Mouse (Mus musculus) small intestine, adult 2 months (tissue): ENCODE measurements around the gene Clcn1. TPM values are rescaled to one million over a fixed set of nuclear protein-coding genes. Genes with fewer than 3 reads are reported as not detected.

Experiments
- H3K27ac ChIP-seq: fragments of 200-500 bp; 2 replicates; pipeline ENCODE4 v1.5.1; 2012; ENCODE audit warnings: low read depth, low read length, control low read depth, inconsistent platforms; ENCODE audit not compliant: insufficient read depth
- H3K27me3 ChIP-seq: fragments of 200-500 bp; 2 replicates; pipeline ENCODE4 v1.6.1; 2012; ENCODE audit warnings: mild to moderate bottlenecking, moderate library complexity, low read length, inconsistent platforms; ENCODE audit not compliant: control insufficient read depth, insufficient read depth
- H3K36me3 ChIP-seq: fragments of 200-500 bp; 2 replicates; pipeline ENCODE4 v1.6.1; 2012; ENCODE audit warnings: mild to moderate bottlenecking, low read length, control low read depth, inconsistent platforms; ENCODE audit not compliant: control insufficient read depth, insufficient read depth
- H3K4me1 ChIP-seq: fragments of 200-500 bp; 2 replicates; pipeline ENCODE4 v1.6.1; 2012; ENCODE audit warnings: low read length, inconsistent platforms, mixed read lengths; ENCODE audit not compliant: control insufficient read depth, insufficient read depth, insufficient read length
- H3K4me3 ChIP-seq: fragments of 200-500 bp; 2 replicates; pipeline ENCODE4 v1.5.1; 2012; ENCODE audit warnings: low read depth, mild to moderate bottlenecking, control low read depth, inconsistent platforms, low read length, moderate library complexity
- CTCF ChIP-seq: fragments of 200-500 bp; IDR thresholded peaks from 2 replicates; pipeline ENCODE4 v1.5.1; 2012; ENCODE audit warnings: low read depth, mild to moderate bottlenecking, control low read depth, inconsistent platforms, low read length, moderate library complexity, mixed read lengths; ENCODE audit not compliant: insufficient replicate concordance, insufficient read length; ENCODE audit errors: extremely low read depth
- POLR2A ChIP-seq: fragments of 200-500 bp; IDR thresholded peaks from 2 replicates; pipeline ENCODE4 v1.6.1; 2012; ENCODE audit warnings: low read depth, mild to moderate bottlenecking, control low read depth, inconsistent platforms, low read length, moderate library complexity
- WGBS: fragments of 180-500 bp; shearing (Covaris S2); methylation state at CpG from one replicate; pipeline ENCODE4 v1.1.7; 2018; 5-methylcytosine and 5-hydroxymethylcytosine counted together
- polyA plus RNA-seq: library from polyadenylated mRNA; depleted of rRNA; stranded (reverse); fragments of >200 nt; gene quantifications from 2 replicates; pipeline ENCODE4 v1.2.3, GENCODE M21; 2012

The Clcn1 gene
- polyA plus RNA-seq, 1 experiment = 0.18 TPM

- peaks cover 2% of the 10 kb centered on the region; the same call in 1 of the 2 replicates for H3K4me1 ChIP-seq
These were observed 15.7 kb upstream of the Clcn1 start for GRCm38 (mm10) chr6:42270817-42271216.

GRCm38 (mm10) chr6:42276151-42276550, 10.3 kb upstream of the Clcn1 start:
- Histone ChIP-seq H3K27me3 (no peaks in the 10 kb centered on the region), H3K4me1 (no peaks in the 10 kb centered on the region), H3K36me3 (peaks cover 72% of the 10 kb centered on the region), H3K4me3 (no peak overlapping the region), H3K27ac (no peak overlapping the region)
- WGBS = 40% methylated on average over 2 of the region's 2 CpGs
- TF ChIP-seq CTCF = no peak
- no peak for TF ChIP-seq POLR2A

More at GRCm38 (mm10) chr6:42270817-42271216, 15.7 kb upstream of the Clcn1 start:
- no peaks in the 10 kb centered on the region for H3K27me3 ChIP-seq
- no peak overlapping the region for H3K4me3 ChIP-seq
- no peak for TF ChIP-seq POLR2A
- TF ChIP-seq CTCF = no peak
- no peak overlapping the region for H3K27ac ChIP-seq
- peaks cover 58% of the 10 kb centered on the region for H3K36me3 ChIP-seq

GRCm38 (mm10) chr6:42282865-42283528, 3.5 kb upstream of the Clcn1 start:
- Histone ChIP-seq H3K36me3 (peaks cover 46% of the 10 kb centered on the region), H3K4me1 (peaks cover 3% of the 10 kb centered on the region; the same call in 1 of the 2 replicates), H3K4me3 (no peak overlapping the region), H3K27ac (no peak overlapping the region), H3K27me3 (no peaks in the 10 kb centered on the region)
- TF ChIP-seq POLR2A (no peak), CTCF (no peak)
- WGBS = 80% methylated on average over 5 of the region's 5 CpGs

GRCm38 (mm10) chr6:42287562-42287961, 1.1 kb downstream of the Clcn1 start:
- TF ChIP-seq POLR2A (no peak), CTCF (no peak)
- no peaks in the 10 kb centered on the region for H3K27me3 ChIP-seq
- H3K27ac ChIP-seq = no peak overlapping the region
- H3K36me3 ChIP-seq = peaks cover 10% of the 10 kb centered on the region
- H3K4me1 ChIP-seq = peaks cover 5% of the 10 kb centered on the region; the same call in 1 of the 2 replicates
- no peak overlapping the region for H3K4me3 ChIP-seq

- TF ChIP-seq CTCF = no peak
- TF ChIP-seq POLR2A = no peak
- H3K27ac ChIP-seq = no peak overlapping the region
- WGBS = 55% methylated on average over 6 of the region's 6 CpGs
- H3K4me1 ChIP-seq = peaks cover 7% of the 10 kb centered on the region; the same call in 1 of the 2 replicates
- no peaks in the 10 kb centered on the region for H3K36me3 ChIP-seq
- H3K4me3 ChIP-seq = no peak overlapping the region
- H3K27me3 ChIP-seq = no peaks in the 10 kb centered on the region
These were observed 6.8 kb downstream of the Clcn1 start for GRCm38 (mm10) chr6:42293327-42293726.

GRCm38 (mm10) chr6:42295549-42296094, 9.1 kb downstream of the Clcn1 start:
- Histone ChIP-seq H3K27me3 (no peaks in the 10 kb centered on the region), H3K4me3 (no peak overlapping the region), H3K27ac (no peak overlapping the region), H3K36me3 (no peaks in the 10 kb centered on the region), H3K4me1 (peaks cover 11% of the 10 kb centered on the region; the same call in 1 of the 2 replicates)
- 27% methylated on average over 3 of the region's 3 CpGs for WGBS
- TF ChIP-seq CTCF = no peak
- no peak for TF ChIP-seq POLR2A

- Histone ChIP-seq H3K27ac (no peak overlapping the region), H3K36me3 (no peaks in the 10 kb centered on the region), H3K27me3 (no peaks in the 10 kb centered on the region), H3K4me3 (no peak overlapping the region), H3K4me1 (peaks cover 8% of the 10 kb centered on the region; the same call in 1 of the 2 replicates)
- TF ChIP-seq CTCF (no peak), POLR2A (no peak)
- WGBS = 24% methylated on average over 5 of the region's 5 CpGs
These were observed 12.9 kb downstream of the Clcn1 start for GRCm38 (mm10) chr6:42299362-42299761.
